Comparison of ENCODE assay signal across 23 mouse cellular contexts in genomic region chr5:47225247-47225646, GRCm38 (mm10).
DNase-seq lines count a peak whose midpoint lies in the region; ATAC-seq and TF ChIP-seq lines count a peak whose summit lies in the region.
"Had no signal": no experiment of that assay in that cellular context is flagged by ENCODE, and none has a peak within 500 bp of the region (broad histone marks: within the 10 kb centered on the region; RNA-seq: fewer than 3 reads in every experiment).

No protein-coding gene starts in this region.

- no peaks in the 10 kb centered on the region for H3K36me3 ChIP-seq in forebrain, embryonic 14.5 days (ENCODE audit: control insufficient read depth, insufficient read depth, low read length)
- H3K36me3 ChIP-seq in forebrain, embryonic 12.5 days (replicated peaks), result no peaks in the 10 kb centered on the region
- H3K36me3 ChIP-seq in intestine, postnatal 0 days (ENCODE audit: control insufficient read depth, insufficient read depth), result no peaks in the 10 kb centered on the region
- H3K36me3 ChIP-seq in intestine, embryonic 16.5 days (ENCODE audit: control insufficient read depth, insufficient read depth, low read length), result no peaks in the 10 kb centered on the region
- H3K36me3 ChIP-seq in midbrain, postnatal 0 days (ENCODE audit: insufficient read depth, low read length), result no peaks in the 10 kb centered on the region
- no peaks in the 10 kb centered on the region for H3K36me3 ChIP-seq in midbrain, embryonic 15.5 days (replicated peaks)
- H3K36me3 ChIP-seq: heart, embryonic 15.5 days; hindbrain, embryonic 12.5 days; limb, embryonic 13.5 days; liver, embryonic 12.5 days; neural tube, embryonic 15.5 days had no signal

- WGBS in forebrain, embryonic 14.5 days, result 78% methylated on average over 1 of the region's 1 CpGs
- WGBS in forebrain, embryonic 12.5 days, result 85% methylated on average over 1 of the region's 1 CpGs
- 68% methylated on average over 1 of the region's 1 CpGs for WGBS in intestine, postnatal 0 days
- 76% methylated on average over 1 of the region's 1 CpGs for WGBS in intestine, embryonic 16.5 days
- WGBS in midbrain, postnatal 0 days, result 56% methylated on average over 1 of the region's 1 CpGs
- WGBS in midbrain, embryonic 15.5 days, result 75% methylated on average over 1 of the region's 1 CpGs

- TF ChIP-seq CTCF in intestine, postnatal 0 days (IDR thresholded peaks at IDR 0.05; ENCODE audit: low read depth), result peak; percentile 31; the same call in 1 of the 2 replicates
- peak; percentile 48 for TF ChIP-seq CTCF in midbrain, postnatal 0 days (IDR thresholded peaks at IDR 0.05)

- no peak overlapping the region for H3K27ac ChIP-seq in forebrain, embryonic 14.5 days (ENCODE audit: low read depth, low read length)
- no peak overlapping the region for H3K27ac ChIP-seq in forebrain, embryonic 12.5 days
- H3K27ac ChIP-seq in intestine, postnatal 0 days (ENCODE audit: low read depth, low read length), result no peak overlapping the region
- no peak overlapping the region for H3K27ac ChIP-seq in intestine, embryonic 16.5 days (ENCODE audit: low read length)
- H3K27ac ChIP-seq in midbrain, postnatal 0 days (ENCODE audit: low read depth, low read length), result no peak overlapping the region
- H3K27ac ChIP-seq in midbrain, embryonic 15.5 days, result no peak overlapping the region
- H3K27ac ChIP-seq: forebrain, embryonic 13.5 days; heart, embryonic 15.5 days; hindbrain, embryonic 12.5 days; limb, embryonic 13.5 days; liver, embryonic 12.5 days; neural tube, embryonic 15.5 days had no signal

- H3K9me3 ChIP-seq in forebrain, embryonic 14.5 days (replicated peaks; ENCODE audit: control insufficient read depth, low read length), result no peaks in the 10 kb centered on the region
- H3K9me3 ChIP-seq in forebrain, embryonic 12.5 days, result no peaks in the 10 kb centered on the region
- H3K9me3 ChIP-seq in intestine, postnatal 0 days (ENCODE audit: control insufficient read depth), result no peaks in the 10 kb centered on the region
- no peaks in the 10 kb centered on the region for H3K9me3 ChIP-seq in intestine, embryonic 16.5 days (ENCODE audit: control insufficient read depth, low read length)
- H3K9me3 ChIP-seq in midbrain, postnatal 0 days (ENCODE audit: low read length), result no peaks in the 10 kb centered on the region
- no peaks in the 10 kb centered on the region for H3K9me3 ChIP-seq in midbrain, embryonic 15.5 days
- H3K9me3 ChIP-seq: forebrain, embryonic 13.5 days; heart, embryonic 15.5 days; hindbrain, embryonic 12.5 days; limb, embryonic 13.5 days; liver, embryonic 12.5 days; neural tube, embryonic 15.5 days had no signal

- no peak overlapping the region for H3K4me2 ChIP-seq in forebrain, embryonic 14.5 days (ENCODE audit: low read length)
- H3K4me2 ChIP-seq in forebrain, embryonic 12.5 days, result no peak overlapping the region
- no peak overlapping the region for H3K4me2 ChIP-seq in intestine, postnatal 0 days (replicated peaks; ENCODE audit: low read depth)
- no peak overlapping the region for H3K4me2 ChIP-seq in intestine, embryonic 16.5 days (ENCODE audit: low read depth, low read length)
- H3K4me2 ChIP-seq in midbrain, postnatal 0 days (ENCODE audit: low read depth, low read length, poor library complexity, severe bottlenecking), result no peak overlapping the region
- no peak overlapping the region for H3K4me2 ChIP-seq in midbrain, embryonic 15.5 days
- H3K4me2 ChIP-seq: forebrain, embryonic 13.5 days; heart, embryonic 15.5 days; hindbrain, embryonic 12.5 days; limb, embryonic 13.5 days; liver, embryonic 12.5 days; neural tube, embryonic 15.5 days had no signal

- no peaks in the 10 kb centered on the region for H3K27me3 ChIP-seq in forebrain, embryonic 14.5 days (replicated peaks; ENCODE audit: control insufficient read depth, insufficient read depth, low read length)
- H3K27me3 ChIP-seq in forebrain, embryonic 12.5 days, result no peaks in the 10 kb centered on the region
- H3K27me3 ChIP-seq in intestine, postnatal 0 days (replicated peaks; ENCODE audit: control insufficient read depth, insufficient read depth, low read length), result no peaks in the 10 kb centered on the region
- H3K27me3 ChIP-seq in intestine, embryonic 16.5 days (replicated peaks; ENCODE audit: control insufficient read depth, insufficient read depth, low read length), result no peaks in the 10 kb centered on the region
- H3K27me3 ChIP-seq in midbrain, postnatal 0 days (ENCODE audit: insufficient read depth, low read length), result no peaks in the 10 kb centered on the region
- H3K27me3 ChIP-seq in midbrain, embryonic 15.5 days (replicated peaks), result no peaks in the 10 kb centered on the region
- H3K27me3 ChIP-seq: forebrain, embryonic 13.5 days; heart, embryonic 15.5 days; hindbrain, embryonic 12.5 days; limb, embryonic 13.5 days; liver, embryonic 12.5 days; neural tube, embryonic 15.5 days had no signal

- peak; percentile 2 for DNase-seq in forebrain, embryonic 14.5 days (ENCODE audit: low spot score)
- DNase-seq in midbrain, postnatal 0 days (ENCODE audit: low spot score), result peak; percentile 2
- DNase-seq: adrenal gland, adult 8-10 months; cerebellum, adult 18-20 months; cerebellum, postnatal 14 days; kidney, adult 9 months; kidney, postnatal 25 days; lung, adult 2 months; lung, postnatal 36 days; thymus, adult 2 months; thymus, postnatal 4 days had no signal

- H3K9ac ChIP-seq in forebrain, embryonic 14.5 days (ENCODE audit: low read length), result no peak overlapping the region
- no peak overlapping the region for H3K9ac ChIP-seq in forebrain, embryonic 12.5 days
- no peak overlapping the region for H3K9ac ChIP-seq in intestine, postnatal 0 days (ENCODE audit: low read depth, low read length)
- H3K9ac ChIP-seq in intestine, embryonic 16.5 days (ENCODE audit: low read depth, low read length), result no peak overlapping the region
- no peak overlapping the region for H3K9ac ChIP-seq in midbrain, postnatal 0 days (replicated peaks; ENCODE audit: low read length, poor library complexity, severe bottlenecking)
- H3K9ac ChIP-seq in midbrain, embryonic 15.5 days, result no peak overlapping the region
- H3K9ac ChIP-seq: forebrain, embryonic 13.5 days; heart, embryonic 15.5 days; hindbrain, embryonic 12.5 days; limb, embryonic 13.5 days; liver, embryonic 12.5 days; neural tube, embryonic 15.5 days had no signal

- H3K4me1 ChIP-seq in forebrain, embryonic 14.5 days (ENCODE audit: control insufficient read depth, insufficient read depth, low read length), result no peaks in the 10 kb centered on the region
- H3K4me1 ChIP-seq in forebrain, embryonic 12.5 days, result no peaks in the 10 kb centered on the region
- H3K4me1 ChIP-seq in intestine, postnatal 0 days (replicated peaks; ENCODE audit: control insufficient read depth, insufficient read depth, low read length), result no peaks in the 10 kb centered on the region
- H3K4me1 ChIP-seq in intestine, embryonic 16.5 days (ENCODE audit: control insufficient read depth, insufficient read depth, low read length), result no peaks in the 10 kb centered on the region
- no peaks in the 10 kb centered on the region for H3K4me1 ChIP-seq in midbrain, postnatal 0 days (ENCODE audit: insufficient read depth, low read length)
- H3K4me1 ChIP-seq in midbrain, embryonic 15.5 days, result no peaks in the 10 kb centered on the region
- H3K4me1 ChIP-seq: forebrain, embryonic 13.5 days; heart, embryonic 15.5 days; hindbrain, embryonic 12.5 days; limb, embryonic 13.5 days; liver, embryonic 12.5 days; neural tube, embryonic 15.5 days had no signal

- no peak for ATAC-seq in forebrain, embryonic 14.5 days
- ATAC-seq in forebrain, embryonic 12.5 days (ENCODE audit: low FRiP score), result no peak
- no peak for ATAC-seq in intestine, postnatal 0 days
- ATAC-seq in intestine, embryonic 16.5 days, result no peak
- no peak for ATAC-seq in midbrain, postnatal 0 days (ENCODE audit: low FRiP score)
- ATAC-seq in midbrain, embryonic 15.5 days (replicated peaks), result no peak
- no peak for ATAC-seq in erythroblast, adult 5-6 weeks (replicated peaks; ENCODE audit: low FRiP score, poor library complexity, severe bottlenecking)
- ATAC-seq: forebrain, embryonic 13.5 days; inflammation-experienced regulatory T-cells, adult 6 months; liver, embryonic 12.5 days had no signal

- no peak overlapping the region for H3K4me3 ChIP-seq in forebrain, embryonic 14.5 days (ENCODE audit: low read depth, low read length)
- H3K4me3 ChIP-seq in forebrain, embryonic 12.5 days (replicated peaks), result no peak overlapping the region
- no peak overlapping the region for H3K4me3 ChIP-seq in intestine, postnatal 0 days (ENCODE audit: low read depth, low read length)
- no peak overlapping the region for H3K4me3 ChIP-seq in intestine, embryonic 16.5 days (ENCODE audit: low read length)
- H3K4me3 ChIP-seq in midbrain, postnatal 0 days (ENCODE audit: low read depth, low read length), result no peak overlapping the region
- H3K4me3 ChIP-seq in midbrain, embryonic 15.5 days, result no peak overlapping the region
- H3K4me3 ChIP-seq: forebrain, embryonic 13.5 days; heart, embryonic 15.5 days; hindbrain, embryonic 12.5 days; limb, embryonic 13.5 days; liver, embryonic 12.5 days; neural tube, embryonic 15.5 days had no signal
